Mouse (Mus musculus): ENCODE results near the gene Gtf2i. TPM values are rescaled to one million over a fixed set of nuclear protein-coding genes. Genes with fewer than 3 reads are reported as not detected.
A peak's percentile ranks its signal among the peaks of the same experiment; 100 is the strongest.

Gtf2i gene
- total RNA-seq, 2 experiments from 2014 or later: 228 to 249 TPM

DNA sequence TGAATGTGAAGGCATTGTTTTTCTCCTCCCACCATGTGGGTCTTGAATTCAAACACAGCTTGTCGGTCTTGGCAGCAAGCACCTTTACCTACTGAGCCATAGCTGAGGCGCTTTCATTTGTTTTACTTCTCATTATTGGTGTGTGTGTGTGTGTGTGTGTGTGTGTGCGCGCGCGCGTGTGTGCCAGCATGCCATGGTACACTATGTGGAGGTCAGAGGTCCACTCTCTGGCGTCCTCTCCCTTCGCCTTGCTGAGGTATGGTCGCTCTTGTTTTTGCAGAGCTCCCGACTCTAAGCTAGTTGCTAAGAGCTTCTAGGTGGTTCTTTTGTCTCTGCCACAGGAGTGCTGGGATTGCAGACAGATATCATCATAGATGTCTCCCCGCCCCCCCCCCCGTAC is 7.8 kb upstream of the Gtf2i start:
- no peak for DNase-seq

DNA sequence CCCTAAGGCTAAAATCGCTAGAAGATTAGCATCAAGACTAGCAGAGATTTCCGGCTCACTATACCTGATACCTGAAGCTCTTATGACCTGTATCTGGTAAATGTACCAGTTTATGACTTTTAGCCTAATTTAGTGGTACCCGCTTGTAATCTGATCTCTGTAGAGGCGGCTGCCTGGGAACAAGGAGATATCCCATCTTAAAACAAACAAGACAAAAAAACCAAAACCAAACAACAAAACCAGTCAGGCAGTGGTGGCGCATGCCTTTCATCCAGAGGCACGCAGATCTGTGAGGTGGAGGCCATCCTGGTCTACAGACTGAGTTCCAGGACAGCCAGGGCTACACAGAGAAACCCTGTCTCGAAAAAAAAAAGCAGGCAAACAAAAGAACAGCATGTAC is 7.1 kb upstream of the Gtf2i start:
- no peak for DNase-seq

DNA sequence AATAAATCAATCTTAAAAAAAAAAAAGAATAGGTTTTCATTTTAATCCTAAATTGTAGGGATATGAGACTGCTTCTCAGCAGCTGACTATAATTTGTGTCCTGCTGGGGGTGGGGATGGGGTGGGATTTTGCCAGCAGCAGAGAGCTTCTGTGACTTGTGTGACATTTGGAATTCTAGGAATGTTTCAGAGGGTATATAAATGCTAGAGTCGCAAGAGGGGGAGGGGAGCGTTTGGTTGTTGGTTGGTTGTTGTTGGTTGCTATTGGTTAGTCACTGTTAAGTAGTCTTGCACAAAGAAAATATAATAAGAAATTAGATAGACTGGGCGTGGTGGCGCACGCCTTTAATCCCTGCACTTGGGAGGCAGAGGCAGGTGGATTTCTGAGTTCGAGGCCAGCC is 4.3 kb upstream of the Gtf2i start:
- DNase-seq: no peak

DNA sequence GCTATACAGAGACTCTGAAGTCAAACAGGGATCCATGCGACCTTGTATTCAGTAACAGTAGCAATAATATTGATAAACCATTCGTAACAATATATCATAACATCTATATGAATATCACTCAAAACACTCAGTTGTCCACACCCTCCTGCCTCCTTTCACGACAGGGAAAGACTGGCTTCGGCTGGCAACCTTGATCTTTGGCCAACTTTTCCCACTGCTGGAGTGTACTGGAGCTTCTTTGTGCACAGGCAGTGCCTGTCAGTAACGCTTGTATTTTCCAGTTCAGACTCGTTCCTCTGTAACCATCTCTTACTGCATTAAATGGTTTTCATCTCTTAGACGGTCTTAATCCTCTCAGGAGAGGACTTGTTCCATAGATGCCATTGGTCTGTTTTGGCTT is 2.2 kb upstream of the Gtf2i start:
- DNase-seq: peak; percentile 70

DNA sequence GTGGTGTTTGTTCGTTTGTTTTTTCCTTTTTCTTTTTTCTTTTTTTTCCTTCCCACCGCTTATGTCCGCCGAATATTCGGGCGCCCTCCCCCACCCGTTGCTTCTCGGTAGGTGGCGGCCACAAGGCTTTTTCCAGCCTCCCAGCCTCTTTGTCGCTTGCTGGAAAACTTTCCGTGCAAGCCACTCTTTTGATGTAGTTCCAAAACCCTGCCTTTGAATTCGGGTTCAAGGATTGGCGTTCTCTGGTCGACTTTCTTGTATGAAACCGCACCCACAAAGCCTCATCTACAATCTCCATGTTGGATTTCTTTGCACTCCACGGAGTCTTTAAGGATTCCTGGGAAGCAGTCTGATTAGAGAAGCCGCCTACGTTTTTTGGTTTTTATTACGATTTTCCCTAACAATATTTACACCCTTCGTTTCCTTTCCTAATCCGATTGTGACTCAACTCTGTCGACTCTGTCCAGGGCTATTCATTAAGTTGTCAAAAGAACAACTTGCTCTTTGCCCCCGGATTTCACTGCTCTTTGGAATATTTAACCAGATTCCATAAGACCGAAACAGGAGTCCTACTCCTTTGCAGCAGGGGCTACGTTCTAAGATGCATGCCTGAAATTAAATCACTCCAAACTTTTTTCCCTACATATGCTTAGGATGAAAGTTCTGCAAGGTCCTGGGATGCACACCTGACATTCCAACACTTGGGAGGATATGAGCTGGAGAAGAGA is 1.2 kb upstream of the Gtf2i start:
- peak; percentile 86 for DNase-seq

DNA sequence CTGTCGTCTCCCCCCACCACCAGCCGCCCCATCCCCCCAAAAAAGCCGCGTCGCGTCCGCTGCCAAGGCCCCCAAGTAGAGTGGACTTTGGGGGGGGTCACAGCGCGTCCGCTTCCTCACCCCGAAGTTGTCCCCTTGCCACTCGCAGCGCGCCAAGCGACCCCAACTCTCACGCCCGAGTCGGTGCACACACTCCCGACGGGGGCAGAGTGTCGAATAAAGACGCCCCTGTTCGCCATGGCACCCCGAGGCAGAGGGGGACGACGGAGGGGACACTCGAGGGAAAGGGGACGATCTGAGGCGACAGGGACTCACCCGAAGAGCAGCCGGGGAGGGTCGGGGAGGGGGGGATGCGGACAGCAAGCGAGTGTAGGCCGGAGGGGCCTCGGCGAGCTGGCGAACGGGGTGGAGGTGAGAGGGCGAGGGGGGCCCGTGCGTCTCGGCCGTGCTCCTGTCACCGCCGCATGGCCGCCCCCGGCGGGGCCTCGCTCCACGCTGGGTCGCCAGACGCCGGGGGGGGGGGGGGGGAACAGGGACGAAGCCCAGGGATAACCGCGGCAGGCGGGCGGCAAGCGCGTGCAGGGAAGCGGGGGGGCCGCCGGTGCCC is 389 bp downstream of the Gtf2i start:
- peak; percentile 73 for DNase-seq

DNA sequence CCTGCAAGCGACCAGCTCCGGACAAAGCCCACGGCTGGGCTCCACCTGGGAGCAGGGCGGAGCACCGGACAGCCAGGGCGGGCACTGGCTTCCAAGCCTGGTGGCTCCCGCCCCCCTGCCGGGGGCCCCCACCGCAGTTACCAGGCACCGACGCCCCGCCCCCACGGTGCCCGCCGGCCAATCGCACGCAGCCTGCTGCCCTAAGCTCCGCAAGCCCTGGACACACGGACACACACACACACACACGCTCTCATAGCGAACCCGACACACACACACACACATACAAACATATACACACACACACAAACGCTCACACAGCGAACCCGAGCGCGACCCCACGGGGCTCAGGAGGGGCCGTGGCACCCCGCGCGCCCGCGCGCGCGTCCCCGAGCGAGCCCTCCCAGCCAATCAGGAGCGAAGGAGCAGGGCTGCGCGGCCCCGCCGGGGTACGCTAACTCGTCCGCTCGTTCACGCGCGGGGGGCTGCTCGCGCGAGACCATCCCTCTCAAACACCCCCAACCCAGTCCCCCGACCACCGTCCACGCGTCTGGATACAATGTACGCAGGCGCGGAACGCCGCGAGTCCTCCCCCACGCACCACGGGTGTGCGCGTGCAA is 1.0 kb downstream of the Gtf2i start:
- DNase-seq: peak; percentile 99

DNA sequence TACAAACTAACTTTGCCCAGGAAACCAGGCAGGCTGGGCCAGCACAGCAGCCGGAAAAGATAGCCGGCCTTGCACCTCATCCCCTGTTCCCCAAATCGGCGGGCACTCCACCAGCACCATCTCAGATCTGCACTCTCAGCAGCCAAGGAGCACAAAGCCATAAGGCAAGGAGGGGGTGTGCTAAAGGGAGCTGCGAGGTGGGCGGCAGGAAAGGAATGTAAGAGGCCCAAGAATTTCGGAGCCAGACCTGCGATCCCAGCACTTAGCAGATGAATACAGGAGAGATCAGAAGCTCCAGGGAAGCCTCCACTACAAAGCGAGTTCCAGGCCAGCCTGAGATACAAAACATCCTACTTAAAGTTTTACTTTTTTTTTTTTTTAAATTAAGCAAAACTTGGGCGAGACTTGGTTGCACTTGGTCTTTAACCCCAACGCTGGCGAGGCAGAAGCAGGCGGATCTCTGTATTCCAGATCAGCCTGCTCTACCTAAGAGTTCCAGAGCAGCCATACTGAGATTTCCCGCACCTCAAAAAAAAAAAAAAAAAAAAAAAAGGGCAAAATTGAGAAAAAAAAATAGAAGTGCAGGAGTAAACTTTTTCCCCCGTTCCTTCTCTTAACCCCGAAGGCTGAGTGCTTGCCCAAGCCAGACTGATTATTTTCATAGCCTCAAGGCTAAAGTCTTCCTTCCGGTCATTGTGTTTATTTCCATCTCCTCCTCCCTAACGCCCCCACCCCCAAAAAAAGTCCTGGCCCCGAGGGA is 1.7 kb downstream of the Gtf2i start:
- DNase-seq: peak; percentile 46

DNA sequence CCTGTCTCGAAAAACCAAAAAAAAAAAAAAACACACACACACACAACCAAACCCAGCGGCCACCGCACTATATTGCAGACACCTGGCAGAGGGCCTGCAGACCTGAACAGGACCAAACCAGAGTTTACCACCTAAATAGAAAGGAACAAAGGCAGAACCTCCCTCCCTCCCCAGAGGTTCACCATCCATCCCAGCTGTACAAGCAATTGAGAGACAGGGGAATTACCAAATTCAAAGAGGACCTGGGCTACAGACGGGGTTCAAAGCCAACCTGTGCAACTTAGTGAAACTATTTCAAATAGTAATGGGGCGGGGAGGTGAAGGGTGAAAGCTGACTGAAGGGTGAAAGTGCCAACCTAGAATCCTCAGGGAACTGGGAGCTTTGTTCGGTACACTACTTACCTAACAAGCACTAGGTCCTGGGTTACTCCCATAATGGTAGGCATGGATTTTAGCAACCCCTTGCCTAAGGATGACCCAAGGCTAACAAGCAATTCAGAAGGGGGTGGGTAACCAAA is 2.6 kb downstream of the Gtf2i start:
- DNase-seq: peak; percentile 53

DNA sequence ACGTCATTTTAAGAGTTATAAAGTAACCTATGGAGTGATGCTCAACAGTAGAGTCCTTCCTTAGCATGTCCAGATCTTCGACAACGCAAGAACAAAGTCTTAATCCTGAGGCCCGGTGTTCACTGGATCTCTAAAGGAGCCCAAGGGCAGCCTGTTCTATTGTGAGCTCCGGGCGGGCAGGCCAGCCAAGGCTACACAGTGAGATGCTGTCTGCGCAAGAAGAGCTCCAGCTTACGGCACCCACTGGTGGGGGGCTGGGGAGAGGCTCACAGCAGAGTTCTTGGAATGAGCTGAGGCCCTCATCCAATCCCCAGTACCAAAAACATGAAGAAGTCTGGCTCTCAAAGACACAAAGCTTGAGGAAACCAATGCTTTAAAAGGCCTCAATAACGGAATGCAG is 4.4 kb downstream of the Gtf2i start:
- DNase-seq: no peak

DNA sequence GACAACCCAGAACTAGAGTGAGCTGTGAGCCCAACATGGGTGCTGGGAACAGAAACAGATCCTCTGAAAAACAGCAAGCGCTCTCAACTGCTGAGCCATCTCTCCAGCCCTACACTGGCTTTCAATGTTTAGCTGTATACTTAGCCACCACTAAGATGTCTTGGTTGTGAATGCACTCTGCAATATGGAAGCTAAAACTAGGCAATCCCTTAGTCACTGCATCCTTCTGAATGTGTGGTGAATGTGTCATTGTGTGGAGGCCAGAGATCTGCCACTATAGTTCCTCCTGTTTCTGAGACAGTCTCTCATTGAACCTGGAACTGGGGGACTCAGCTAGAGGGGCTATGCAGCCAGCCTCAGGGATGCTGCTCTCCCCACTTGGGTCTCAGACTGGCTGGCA is 5.2 kb downstream of the Gtf2i start:
- DNase-seq: no peak

DNA sequence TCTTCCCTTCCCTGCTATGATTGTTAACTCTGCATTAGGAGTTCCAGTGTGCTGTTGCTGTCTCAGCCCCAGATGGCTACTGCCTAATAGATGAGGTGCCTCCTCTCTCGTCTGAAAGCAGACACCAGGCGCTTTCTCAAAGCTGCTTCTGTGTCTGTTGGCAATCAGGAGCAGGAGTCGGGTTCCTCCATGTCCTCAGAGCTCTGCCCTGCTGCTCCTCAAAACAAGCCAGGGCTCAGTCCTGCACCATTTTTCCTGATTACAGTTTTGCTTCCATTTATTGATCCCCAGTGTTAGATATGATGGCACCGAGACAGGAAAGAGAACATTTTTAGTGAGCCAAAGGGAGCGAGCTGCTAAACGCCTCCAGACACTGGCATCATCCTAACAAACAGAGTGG is 9.9 kb downstream of the Gtf2i start:
- DNase-seq: no peak

DNA sequence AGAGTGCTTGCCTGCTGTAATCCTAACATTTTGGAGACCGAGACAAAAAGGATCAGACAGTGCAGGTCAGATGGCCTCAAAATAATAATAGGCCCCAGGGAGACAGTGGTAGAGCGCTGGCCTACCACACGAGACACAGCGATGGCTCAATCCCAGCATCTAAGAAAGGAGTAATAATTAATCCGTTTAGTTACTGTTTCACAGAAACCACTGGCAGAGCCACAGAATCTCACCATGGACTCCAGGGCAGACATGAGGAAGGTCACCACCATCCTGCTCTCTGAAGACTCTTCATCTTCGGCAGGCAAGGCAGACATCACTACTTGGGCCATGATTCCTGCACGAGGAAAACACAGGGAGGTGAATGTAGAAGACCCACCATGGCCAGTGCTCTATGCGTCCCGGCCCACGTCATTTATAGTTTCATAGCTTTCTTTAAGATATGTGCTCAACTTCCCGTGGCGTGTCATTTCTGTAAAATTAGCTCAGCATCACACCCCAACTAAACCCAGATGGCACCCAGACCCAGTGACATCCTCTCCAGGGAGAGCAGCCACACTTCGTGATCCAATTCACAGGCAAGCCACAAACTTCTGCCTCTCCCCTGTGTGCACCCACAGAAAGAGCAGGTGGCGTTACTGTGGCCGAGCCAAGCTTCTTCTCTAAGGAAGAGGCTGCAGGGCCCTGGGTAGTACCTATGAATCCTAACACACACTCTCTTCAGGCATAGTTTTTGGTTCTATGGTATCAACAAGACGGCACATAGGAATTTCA is 19.1 kb downstream of the Gtf2i start:
- no peak for DNase-seq

DNA sequence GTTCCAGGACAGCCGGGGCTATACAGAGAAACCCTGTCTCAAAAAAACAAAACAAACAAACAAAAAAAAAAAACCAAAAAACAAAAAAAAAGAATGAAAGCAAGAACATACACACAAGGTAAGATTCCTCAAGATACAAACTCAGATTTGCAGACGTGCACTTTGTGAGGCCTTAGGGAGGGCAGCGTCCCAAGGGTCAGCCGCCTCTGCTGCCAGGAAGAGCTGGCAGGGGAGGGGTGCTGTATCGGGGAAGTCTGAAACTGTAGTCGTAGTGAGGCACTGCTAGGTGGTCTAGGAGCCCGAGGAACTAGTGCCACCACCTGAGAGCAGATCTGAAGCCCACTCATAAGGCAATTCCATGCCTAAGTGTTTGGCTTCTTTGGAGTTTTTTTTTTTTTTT is 20.0 kb downstream of the Gtf2i start:
- DNase-seq: no peak

DNA sequence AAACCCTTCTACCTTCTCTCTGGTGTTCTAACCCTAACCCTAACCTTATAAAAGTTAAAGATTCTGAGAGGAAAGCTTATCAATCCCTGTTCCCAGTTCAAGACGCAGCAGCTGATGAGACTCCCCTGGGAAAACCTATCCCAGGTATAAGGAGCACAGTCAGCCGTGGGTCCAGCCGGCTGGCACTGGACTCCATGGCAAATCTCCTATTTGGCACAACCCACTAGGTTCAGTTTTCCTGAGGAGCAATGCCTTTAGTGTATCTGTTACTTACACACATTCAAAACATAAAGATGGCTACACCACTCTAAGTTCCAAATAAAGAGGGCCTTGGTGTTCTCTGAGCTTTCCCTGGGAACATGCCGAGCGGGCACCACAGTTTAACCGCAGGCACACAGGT is 23.5 kb downstream of the Gtf2i start:
- no peak for DNase-seq

DNA sequence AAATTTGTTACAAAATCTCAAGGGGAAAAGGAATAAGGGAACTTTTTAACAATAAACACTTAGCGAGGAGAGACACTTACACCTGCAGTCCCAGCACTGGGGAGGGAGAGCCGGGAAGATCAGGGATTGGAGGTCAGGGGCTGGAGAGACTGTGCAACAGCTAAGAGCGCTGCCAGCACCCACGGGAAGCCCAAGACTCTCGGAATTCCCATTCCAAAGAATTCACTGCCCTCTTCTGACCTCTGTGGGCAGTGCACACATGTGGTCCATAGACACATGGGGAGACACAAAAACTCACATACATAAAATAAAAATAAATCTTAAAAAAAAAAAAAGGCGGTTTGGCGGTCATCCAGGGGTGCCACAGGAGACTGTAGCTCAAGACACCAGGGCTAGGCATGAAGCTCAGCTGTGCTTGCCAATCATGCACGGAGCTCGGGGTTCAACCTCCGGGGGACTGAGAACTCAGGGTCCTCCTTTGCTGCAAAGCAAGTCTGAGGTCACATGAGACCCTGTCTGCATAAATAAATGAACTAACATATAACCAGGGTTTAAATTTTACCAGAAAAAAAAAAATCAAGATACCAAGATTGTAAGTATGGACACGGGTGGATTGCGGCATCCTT is 24.5 kb downstream of the Gtf2i start:
- no peak for DNase-seq

DNA sequence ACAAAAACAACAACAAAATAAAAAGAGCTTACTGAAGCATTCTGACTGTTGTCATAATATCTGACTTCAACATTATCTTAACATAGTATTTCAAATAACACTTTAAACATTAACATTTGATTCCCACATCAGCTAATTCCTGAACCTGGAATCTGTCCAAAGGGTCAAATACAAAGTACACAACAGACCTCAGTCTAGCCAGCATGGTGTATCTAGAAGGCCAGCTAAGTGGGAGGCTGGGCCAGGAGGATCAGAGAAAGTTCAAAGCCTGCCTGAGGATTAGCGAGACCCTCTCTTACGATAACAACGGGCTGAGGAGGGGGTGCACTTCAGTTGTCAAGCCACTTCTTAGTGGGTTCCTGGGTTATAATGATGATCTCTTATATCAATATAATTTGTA is 26.5 kb downstream of the Gtf2i start:
- DNase-seq: no peak

DNA sequence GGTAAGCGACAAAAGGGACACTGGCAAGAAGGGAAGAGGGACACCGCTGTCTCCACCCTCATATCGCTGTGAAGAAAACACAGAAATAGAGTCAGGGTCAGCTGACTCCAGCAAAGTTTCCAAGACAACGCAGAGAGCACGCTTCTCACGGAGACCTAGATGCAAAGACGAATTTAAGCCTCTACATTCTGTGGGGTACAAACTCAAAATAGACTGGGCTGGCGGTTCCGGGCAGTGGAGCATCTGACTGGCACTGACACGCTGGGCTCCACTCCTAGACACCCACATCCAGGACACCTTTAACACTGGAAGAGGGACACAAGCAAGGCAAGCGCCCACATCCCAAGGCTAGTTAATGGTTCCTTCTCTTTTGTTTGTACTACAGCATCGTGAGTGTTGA is 29.6 kb downstream of the Gtf2i start:
- DNase-seq: no peak

DNA sequence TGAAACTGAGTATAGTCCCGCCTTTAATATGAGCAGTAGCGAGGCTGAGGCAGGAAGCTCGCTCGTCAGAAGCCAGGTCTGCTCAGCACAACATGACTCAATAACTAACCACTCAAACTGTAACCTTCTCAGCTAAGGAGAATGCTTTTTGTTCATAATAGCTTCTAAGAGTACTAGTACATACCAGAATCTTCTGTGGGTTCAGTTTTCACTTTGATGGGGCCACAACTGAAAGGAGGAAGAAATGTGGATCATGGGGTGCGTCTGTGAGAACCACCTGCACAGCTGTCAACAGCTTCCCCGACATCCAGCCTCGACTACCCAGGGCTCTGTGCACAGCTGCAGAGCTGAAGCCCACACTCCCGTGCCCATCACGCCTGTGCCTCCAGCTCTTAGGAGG is 32.0 kb downstream of the Gtf2i start:
- DNase-seq: no peak

DNA sequence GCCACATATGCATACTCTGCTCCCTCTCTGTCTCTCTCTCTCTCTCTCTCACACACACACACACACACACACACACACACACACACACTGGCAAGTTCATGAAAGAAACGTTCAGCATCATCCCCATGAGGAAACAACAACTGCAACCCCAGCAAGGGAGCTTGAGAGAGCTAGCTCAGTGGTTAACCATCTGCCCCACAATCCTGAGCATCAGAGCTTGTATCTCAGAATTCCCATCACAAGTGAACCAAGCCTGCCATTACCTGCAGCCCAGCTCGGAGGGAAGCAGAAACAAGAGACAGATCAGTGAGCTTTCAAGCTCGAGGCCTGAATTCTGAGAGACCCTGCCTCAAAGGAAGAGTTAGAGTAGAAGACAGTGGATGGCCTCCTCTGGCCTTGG is 32.5 kb downstream of the Gtf2i start:
- DNase-seq: no peak

DNA sequence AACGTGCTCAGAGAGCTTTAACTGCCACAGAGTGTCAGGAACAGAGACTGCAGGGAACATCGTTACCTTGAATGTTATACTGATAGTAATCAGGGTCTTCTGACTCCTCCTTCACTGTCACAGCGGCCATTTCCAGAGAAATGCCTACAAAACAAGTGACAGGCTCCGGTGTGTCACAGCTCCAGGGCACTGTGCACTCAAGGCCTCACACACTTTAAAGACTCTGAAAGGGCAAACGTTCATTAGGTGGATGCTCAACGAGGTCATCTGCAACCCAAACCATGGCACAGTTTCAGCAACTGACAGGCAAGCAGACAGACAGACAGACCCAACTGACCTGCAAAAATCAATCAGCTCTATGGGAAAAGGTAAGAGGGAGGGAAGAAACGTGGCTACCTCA is 35.2 kb downstream of the Gtf2i start:
- DNase-seq: peak; percentile 48

DNA sequence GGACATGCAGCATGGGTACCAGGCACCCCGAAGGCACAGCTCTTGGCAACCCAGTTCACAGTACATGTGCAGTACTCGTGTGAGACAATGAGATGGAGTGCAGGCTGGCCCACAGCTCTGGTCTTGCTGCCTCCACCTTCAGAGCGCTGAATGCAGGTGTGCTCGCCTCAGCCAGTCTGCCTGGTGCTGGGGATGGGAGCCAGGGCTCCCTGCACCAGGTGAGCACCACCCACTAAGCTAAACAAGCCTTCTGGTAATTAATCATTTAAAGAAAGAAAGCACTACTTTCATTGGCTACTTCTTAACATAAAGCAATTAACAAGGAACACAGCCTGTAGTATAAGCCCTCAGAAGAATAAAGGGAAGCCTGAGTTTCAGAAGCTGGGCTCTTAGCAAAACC is 37.5 kb downstream of the Gtf2i start:
- no peak for DNase-seq
